Mouse (Mus musculus): Measurements from ENCODE around the gene Kcnc2. TPM values are rescaled to one million over a fixed set of nuclear protein-coding genes. Genes with fewer than 3 reads are reported as not detected.

Kcnc2 gene
- polyA plus RNA-seq, 1 experiment: not detected

GRCm38 (mm10) chr10:112481921-112482607 lies 211.1 kb downstream of the Kcnc2 start:
- TF ChIP-seq CTCF (IDR thresholded peaks at IDR 0.05; ENCODE audit: control insufficient read depth, insufficient read depth, low read length) (no peak), POLR2A (IDR thresholded peaks at IDR 0.05; ENCODE audit: borderline replicate concordance, control insufficient read depth, low read depth, low read length) (no peak)
- Histone ChIP-seq H3K27ac (ENCODE audit: control insufficient read depth, insufficient read depth, low read depth, low read length, poor library complexity) (no peak overlapping the region), H3K4me3 (replicated peaks; ENCODE audit: control insufficient read depth, low read depth, low read length) (no peak overlapping the region), H3K4me1 (ENCODE audit: control insufficient read depth, insufficient read depth, low read length) (no peaks in the 10 kb centered on the region)
- 69% methylated on average over 9 of the region's 9 CpGs for WGBS

GRCm38 (mm10) chr10:112484387-112485105 lies 213.6 kb downstream of the Kcnc2 start:
- TF ChIP-seq POLR2A (IDR thresholded peaks at IDR 0.05; ENCODE audit: borderline replicate concordance, control insufficient read depth, low read depth, low read length) (no peak), CTCF (IDR thresholded peaks at IDR 0.05; ENCODE audit: control insufficient read depth, insufficient read depth, low read length) (no peak)
- Histone ChIP-seq H3K4me3 (replicated peaks; ENCODE audit: control insufficient read depth, low read depth, low read length) (no peak overlapping the region), H3K4me1 (ENCODE audit: control insufficient read depth, insufficient read depth, low read length) (no peaks in the 10 kb centered on the region), H3K27ac (ENCODE audit: control insufficient read depth, insufficient read depth, low read depth, low read length, poor library complexity) (no peak overlapping the region)
- WGBS: 82% methylated on average over 11 of the region's 11 CpGs

- Histone ChIP-seq H3K27ac (ENCODE audit: control insufficient read depth, insufficient read depth, low read depth, low read length, poor library complexity) (no peak overlapping the region), H3K4me3 (replicated peaks; ENCODE audit: control insufficient read depth, low read depth, low read length) (no peak overlapping the region), H3K4me1 (ENCODE audit: control insufficient read depth, insufficient read depth, low read length) (no peaks in the 10 kb centered on the region)
- TF ChIP-seq POLR2A (IDR thresholded peaks at IDR 0.05; ENCODE audit: borderline replicate concordance, control insufficient read depth, low read depth, low read length) (no peak), CTCF (IDR thresholded peaks at IDR 0.05; ENCODE audit: control insufficient read depth, insufficient read depth, low read length) (no peak)
Measured at GRCm38 (mm10) chr10:112485819-112486218, 214.9 kb downstream of the Kcnc2 start.

GRCm38 (mm10) chr10:112488751-112489150 lies 217.8 kb downstream of the Kcnc2 start:
- TF ChIP-seq POLR2A (IDR thresholded peaks at IDR 0.05; ENCODE audit: borderline replicate concordance, control insufficient read depth, low read depth, low read length) (no peak), CTCF (IDR thresholded peaks at IDR 0.05; ENCODE audit: control insufficient read depth, insufficient read depth, low read length) (no peak)
- Histone ChIP-seq H3K4me1 (ENCODE audit: control insufficient read depth, insufficient read depth, low read length) (no peaks in the 10 kb centered on the region), H3K4me3 (replicated peaks; ENCODE audit: control insufficient read depth, low read depth, low read length) (no peak overlapping the region), H3K27ac (ENCODE audit: control insufficient read depth, insufficient read depth, low read depth, low read length, poor library complexity) (no peak overlapping the region)
- WGBS: 67% methylated on average over 4 of the region's 4 CpGs

Other genes with a start within 250 kb of the Kcnc2 start
- not detected in 2 replicates for gene Glipr1l1, start 210.9 kb upstream of the Kcnc2 start, polyA plus RNA-seq (2011; ENCODE audit: insufficient read depth, insufficient read length, low replicate concordance, missing spikeins)
- gene Glipr1l2, start 187.8 kb upstream of the Kcnc2 start, polyA plus RNA-seq (2011; ENCODE audit: insufficient read depth, insufficient read length, low replicate concordance, missing spikeins): not detected in 2 replicates
- not detected in 2 replicates for gene Glipr1l3, start 110.8 kb upstream of the Kcnc2 start, polyA plus RNA-seq (2011; ENCODE audit: insufficient read depth, insufficient read length, low replicate concordance, missing spikeins)
- not detected in 2 replicates for gene Caps2, start 107.5 kb upstream of the Kcnc2 start, polyA plus RNA-seq (2011; ENCODE audit: insufficient read depth, insufficient read length, low replicate concordance, missing spikeins)

Data from bone marrow, adult 2 months (tissue).